In genomic region chr3:147920181-147920580, GRCm38 (mm10) we compare ENCODE assay signal across 23 mouse cellular contexts.
DNase-seq lines count a peak whose midpoint lies in the region; ATAC-seq and TF ChIP-seq lines count a peak whose summit lies in the region.
"Had no signal": no experiment of that assay in that cellular context is flagged by ENCODE, and none has a peak within 500 bp of the region (broad histone marks: within the 10 kb centered on the region; RNA-seq: fewer than 3 reads in every experiment).

No protein-coding gene starts in this region.

- H3K9ac ChIP-seq in heart, embryonic 12.5 days = no peak overlapping the region
- no peak overlapping the region for H3K9ac ChIP-seq in limb, embryonic 11.5 days (ENCODE audit: low read length)
- H3K9ac ChIP-seq in limb, embryonic 14.5 days (ENCODE audit: low read depth, low read length, severe bottlenecking) = no peak overlapping the region
- H3K9ac ChIP-seq: embryonic facial prominence, embryonic 13.5 days; forebrain, embryonic 13.5 days; hindbrain, embryonic 12.5 days; hindbrain, embryonic 15.5 days had no signal

- TF ChIP-seq POLR2A in limb, embryonic 14.5 days (IDR thresholded peaks at IDR 0.05; ENCODE audit: borderline replicate concordance, extremely low read depth, insufficient read depth, insufficient read length) = no peak

- no peaks in the 10 kb centered on the region for H3K4me1 ChIP-seq in heart, embryonic 12.5 days (replicated peaks)
- H3K4me1 ChIP-seq in limb, embryonic 11.5 days (ENCODE audit: control insufficient read depth, insufficient read depth, low read length) = no peaks in the 10 kb centered on the region
- H3K4me1 ChIP-seq in limb, embryonic 14.5 days (ENCODE audit: control insufficient read depth, insufficient read depth, low read length) = no peaks in the 10 kb centered on the region
- H3K4me1 ChIP-seq: embryonic facial prominence, embryonic 13.5 days; forebrain, embryonic 10.5 days; heart, embryonic 10.5 days; hindbrain, embryonic 12.5 days; hindbrain, embryonic 15.5 days had no signal

- H3K27me3 ChIP-seq in heart, embryonic 12.5 days (replicated peaks) = no peaks in the 10 kb centered on the region
- no peaks in the 10 kb centered on the region for H3K27me3 ChIP-seq in limb, embryonic 11.5 days (ENCODE audit: control insufficient read depth, insufficient read depth, low read length)
- H3K27me3 ChIP-seq in limb, embryonic 14.5 days (ENCODE audit: control insufficient read depth, insufficient read depth, low read length) = no peaks in the 10 kb centered on the region
- H3K27me3 ChIP-seq: CH12.LX; embryonic facial prominence, embryonic 13.5 days; forebrain, embryonic 13.5 days; hindbrain, embryonic 12.5 days; hindbrain, embryonic 15.5 days; Patski had no signal

- H3K27ac ChIP-seq in heart, embryonic 12.5 days (ENCODE audit: poor library complexity, severe bottlenecking) = no peak overlapping the region
- no peak overlapping the region for H3K27ac ChIP-seq in limb, embryonic 11.5 days (replicated peaks; ENCODE audit: low read depth, low read length)
- no peak overlapping the region for H3K27ac ChIP-seq in limb, embryonic 14.5 days (replicated peaks; ENCODE audit: low read depth, low read length)
- H3K27ac ChIP-seq: embryonic facial prominence, embryonic 13.5 days; forebrain, embryonic 10.5 days; forebrain, embryonic 13.5 days; heart, adult 2 months; heart, embryonic 10.5 days; hindbrain, embryonic 12.5 days; hindbrain, embryonic 15.5 days had no signal

- H3K4me3 ChIP-seq in heart, embryonic 12.5 days = no peak overlapping the region
- no peak overlapping the region for H3K4me3 ChIP-seq in limb, embryonic 11.5 days (ENCODE audit: low read depth, low read length)
- no peak overlapping the region for H3K4me3 ChIP-seq in limb, embryonic 14.5 days (replicated peaks; ENCODE audit: low read length)
- H3K4me3 ChIP-seq: embryonic facial prominence, embryonic 13.5 days; forebrain, embryonic 10.5 days; forebrain, embryonic 13.5 days; heart, adult 2 months; heart, embryonic 10.5 days; hindbrain, embryonic 12.5 days; hindbrain, embryonic 15.5 days had no signal

- no peak for ATAC-seq in heart, embryonic 12.5 days (ENCODE audit: insufficient number of reproducible peaks, low FRiP score)
- ATAC-seq in limb, embryonic 11.5 days (ENCODE audit: insufficient number of reproducible peaks, low FRiP score, low TSS enrichment, low read depth) = no peak
- ATAC-seq in limb, embryonic 14.5 days (ENCODE audit: low FRiP score, low read depth) = no peak
- ATAC-seq: forebrain, embryonic 13.5 days; forebrain, embryonic 16.5 days; intestine, postnatal 0 days; Patski had no signal

- 80% methylated on average over 2 of the region's 2 CpGs for WGBS in heart, embryonic 12.5 days
- 54% methylated on average over 2 of the region's 2 CpGs for WGBS in limb, embryonic 11.5 days
- WGBS in limb, embryonic 14.5 days = 50% methylated on average over 2 of the region's 2 CpGs

- no peaks in the 10 kb centered on the region for H3K36me3 ChIP-seq in heart, embryonic 12.5 days
- no peaks in the 10 kb centered on the region for H3K36me3 ChIP-seq in limb, embryonic 11.5 days (ENCODE audit: control insufficient read depth, insufficient read depth, low read length)
- no peaks in the 10 kb centered on the region for H3K36me3 ChIP-seq in limb, embryonic 14.5 days (ENCODE audit: control insufficient read depth, insufficient read depth, low read length)
- H3K36me3 ChIP-seq: embryonic facial prominence, embryonic 13.5 days; forebrain, embryonic 10.5 days; G1E; heart, embryonic 10.5 days; hindbrain, embryonic 12.5 days; hindbrain, embryonic 15.5 days had no signal

- DNase-seq in heart, adult 11 months = peak; percentile 13
- peak; percentile 40 for DNase-seq in limb, embryonic 11.5 days (ENCODE audit: low spot score)
- peak; percentile 35 for DNase-seq in limb, embryonic 14.5 days (ENCODE audit: low spot score)
- no peak for DNase-seq in cerebellum, postnatal 36 days
- no peak for DNase-seq in cerebellum, adult 18-20 months
- DNase-seq: adrenal gland, postnatal 10 days; adrenal gland, postnatal 36 days; B cell, adult 2 months; cerebellum, adult 9-11 months; gastrocnemius, postnatal 25 days; heart, adult 2 months had no signal

- no peaks in the 10 kb centered on the region for H3K9me3 ChIP-seq in heart, embryonic 12.5 days (replicated peaks)
- no peaks in the 10 kb centered on the region for H3K9me3 ChIP-seq in limb, embryonic 11.5 days (ENCODE audit: control insufficient read depth, low read length)
- H3K9me3 ChIP-seq in limb, embryonic 14.5 days (ENCODE audit: control insufficient read depth, low read length) = no peaks in the 10 kb centered on the region
- H3K9me3 ChIP-seq: embryonic facial prominence, embryonic 13.5 days; forebrain, embryonic 10.5 days; forebrain, embryonic 13.5 days; heart, embryonic 10.5 days; hindbrain, embryonic 12.5 days; hindbrain, embryonic 15.5 days had no signal

- H3K4me2 ChIP-seq in heart, embryonic 12.5 days = no peak overlapping the region
- H3K4me2 ChIP-seq in limb, embryonic 11.5 days (ENCODE audit: low read depth, severe bottlenecking) = no peak overlapping the region
- H3K4me2 ChIP-seq in limb, embryonic 14.5 days (replicated peaks; ENCODE audit: low read depth, low read length, severe bottlenecking) = no peak overlapping the region
- H3K4me2 ChIP-seq: embryonic facial prominence, embryonic 13.5 days; forebrain, embryonic 13.5 days; hindbrain, embryonic 12.5 days; hindbrain, embryonic 15.5 days had no signal

Comparison
In these comparisons a context has a peak if more than half of its experiments do, and no peak if none do; other contexts are left out.
1. DNase-seq: peak in heart, adult 11 months (single experiment), limb, embryonic 11.5 days (single experiment) and limb, embryonic 14.5 days (single experiment); none in cerebellum, postnatal 36 days (0 of 2) and cerebellum, adult 18-20 months (0 of 2).